Mouse (Mus musculus) ES-E14 (cell line): Measurements from ENCODE around the gene Ssxb6.
"Not testable (repeated sequence)": the region's sequence is repeated elsewhere in the genome, so short reads cannot be mapped to it uniquely, and the experiment has no call there.

Experiments used
- CHD2 ChIP-seq: IDR thresholded peaks from 2 replicates; pipeline ENCODE4 v1.6.1; 2014; ENCODE audit warnings: mild to moderate bottlenecking, low read depth, low read length, inconsistent platforms
- MAFK ChIP-seq: IDR thresholded peaks from 2 replicates; pipeline ENCODE4 v1.6.1; 2014; ENCODE audit warnings: mild to moderate bottlenecking, low read depth, low read length, inconsistent platforms; ENCODE audit not compliant: insufficient read depth
- ZC3H11A ChIP-seq: IDR thresholded peaks from 2 replicates; pipeline ENCODE4 v1.6.1; 2012; ENCODE audit warnings: low read depth, mild to moderate bottlenecking, inconsistent platforms, low read length, borderline replicate concordance
- ZNF384 ChIP-seq: IDR thresholded peaks from 2 replicates; pipeline ENCODE4 v1.6.1; 2012; ENCODE audit warnings: low read depth, low read length, inconsistent platforms

GRCm38 (mm10) chrX:8591716-8592115 is 43.7 kb upstream of the Ssxb6 start, which contains the start of gene Ssxb3:
- not testable (repeated sequence) for TF ChIP-seq ZNF384, ZC3H11A, CHD2, MAFK
